Mouse (Mus musculus) adrenal gland (tissue): ENCODE results near the gene Adamtsl2.

ENCODE experiments used
- intact Hi-C: fragments of 180-260 bp; cut with DNase I; formaldehyde crosslinking; loops from one replicate; pipeline ENCODE4 v1.15.1; 2025

The Adamtsl2 gene

DNA sequence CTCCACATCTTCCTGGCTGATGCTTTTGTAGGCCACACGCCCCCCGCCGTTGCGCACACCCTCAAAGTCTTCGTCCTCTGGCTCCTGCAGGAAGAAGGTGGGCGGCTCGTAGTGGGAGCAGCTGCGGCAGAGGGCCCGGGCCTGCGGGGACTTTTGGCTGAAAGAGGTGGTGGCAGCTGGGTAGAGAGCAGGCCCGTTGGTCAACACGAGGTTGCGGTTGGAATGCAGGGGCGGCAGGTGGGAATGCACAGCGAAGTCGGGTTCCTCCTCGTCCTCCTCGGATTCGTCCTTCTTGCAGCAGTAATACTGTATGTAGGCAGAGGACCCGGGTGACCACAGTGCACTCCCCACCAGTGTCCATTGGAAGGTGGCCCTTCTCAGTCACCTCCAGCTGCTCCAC lies 33.4 kb downstream of the Adamtsl2 start:
- intact Hi-C loops = no loop called here

DNA sequence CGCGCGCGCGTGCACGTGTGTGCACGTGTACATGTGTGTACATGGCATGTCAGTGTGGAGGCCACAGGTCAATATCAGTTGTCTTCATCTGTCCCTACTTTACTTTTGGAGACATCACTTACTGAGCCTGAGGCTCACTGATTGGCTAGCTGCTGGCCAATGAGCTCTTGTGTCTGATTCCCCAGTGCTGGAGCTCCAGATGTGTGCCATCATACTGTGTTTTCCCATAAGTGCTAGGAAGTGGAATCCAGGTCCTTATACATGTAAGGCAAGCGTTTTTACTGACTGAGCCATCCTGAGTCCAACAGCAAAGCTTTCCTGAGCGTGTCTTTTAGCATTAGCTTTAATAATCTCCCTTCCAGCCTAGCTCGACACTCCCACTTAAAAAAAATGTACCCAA lies 35.0 kb downstream of the Adamtsl2 start:
- intact Hi-C loops = no loop called here

DNA sequence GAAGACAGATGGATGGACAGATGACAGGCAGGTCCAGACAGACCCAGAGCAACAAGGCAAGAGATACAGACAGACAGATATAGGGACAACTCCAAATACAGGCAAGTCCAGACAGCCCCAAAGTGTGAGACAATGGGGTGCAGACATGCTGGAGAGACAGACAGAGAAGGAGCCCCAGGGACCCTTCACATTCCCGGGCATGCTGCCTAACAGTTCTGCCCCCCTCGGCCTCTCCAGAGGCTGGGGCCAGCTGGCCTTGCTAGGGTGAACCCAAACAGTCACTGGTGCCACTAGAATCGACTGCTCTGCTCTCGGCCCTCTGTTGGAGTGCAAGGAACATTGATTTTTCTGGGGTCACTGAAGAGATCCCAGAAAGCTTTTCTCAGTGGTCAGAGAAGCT lies 39.3 kb downstream of the Adamtsl2 start:
- intact Hi-C loops = no loop called here

DNA sequence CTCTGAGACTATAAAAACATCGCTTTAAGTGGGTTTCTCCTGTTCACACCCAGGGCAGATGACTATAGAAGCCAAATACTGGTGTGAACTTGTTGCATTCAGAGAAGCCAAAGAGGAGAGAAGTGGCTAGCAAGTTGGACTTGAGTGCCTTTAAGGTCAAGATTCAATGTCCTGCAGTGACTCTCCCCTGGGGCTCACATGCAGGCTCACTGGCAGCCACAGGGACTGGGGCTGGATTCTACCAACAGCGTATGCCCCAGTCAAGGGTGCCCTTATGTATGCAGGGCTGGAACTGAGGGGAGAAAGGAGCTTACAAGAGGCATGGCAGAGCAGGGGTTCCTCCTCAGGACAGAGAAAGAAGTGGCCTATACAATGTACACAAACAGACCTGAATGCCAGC lies 40.6 kb downstream of the Adamtsl2 start:
- intact Hi-C loops = no loop called here

DNA sequence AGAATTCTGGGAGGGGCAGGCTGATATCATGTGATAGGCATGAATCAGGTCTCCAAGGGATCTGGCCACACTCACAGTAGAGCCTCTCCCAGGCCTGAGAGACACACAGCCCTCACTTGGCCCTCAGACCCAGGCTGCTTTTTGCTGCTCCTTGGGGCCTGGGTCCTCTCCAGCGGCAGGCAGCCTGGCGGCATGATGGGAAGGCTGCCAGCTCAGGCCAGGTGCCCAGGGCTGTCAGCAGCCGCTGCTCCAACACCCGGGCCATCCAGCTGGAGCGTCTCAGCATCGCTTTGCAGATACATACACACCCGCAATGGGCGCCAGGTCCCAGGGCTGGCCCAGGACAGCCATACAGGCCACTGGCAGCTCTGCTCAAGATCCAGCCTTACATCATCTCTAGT lies 41.1 kb downstream of the Adamtsl2 start:
- intact Hi-C loops = no loop called here

DNA sequence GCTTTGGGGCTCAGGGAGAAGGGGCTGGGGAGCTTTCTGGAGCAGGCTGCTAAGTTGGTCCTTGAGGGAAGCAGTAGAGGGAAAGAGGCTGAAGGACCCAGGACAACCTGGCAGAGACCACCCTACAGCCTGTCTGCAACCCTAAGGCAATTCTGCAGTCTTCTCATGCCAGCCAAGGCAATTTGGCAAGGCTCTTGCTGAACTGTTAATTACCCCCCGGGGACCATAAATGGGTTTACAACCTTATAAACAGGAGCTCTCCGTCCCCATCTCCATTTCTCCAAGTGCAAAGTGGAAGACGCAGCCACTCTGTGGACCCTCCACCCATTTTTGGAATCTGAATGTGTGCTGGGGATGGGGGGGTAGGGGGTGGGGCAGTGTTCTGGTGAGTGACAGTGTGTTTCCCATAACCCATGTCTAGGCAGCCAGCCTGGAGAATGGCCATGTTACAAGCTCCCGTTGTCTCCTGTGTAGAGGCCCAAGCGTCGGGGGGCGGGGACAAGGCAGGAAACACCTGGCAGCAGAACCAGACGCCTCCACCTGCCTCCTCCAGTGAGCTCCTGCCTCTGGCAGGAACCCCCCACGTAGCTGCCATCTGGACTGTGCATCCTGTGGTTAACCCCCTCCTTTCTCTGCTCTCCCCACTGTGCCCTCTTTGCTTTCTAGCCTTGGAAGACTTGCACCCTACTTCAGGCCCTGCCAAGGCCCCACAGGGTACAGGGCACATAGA lies 42.6 kb downstream of the Adamtsl2 start:
- intact Hi-C loops = no loop called here

DNA sequence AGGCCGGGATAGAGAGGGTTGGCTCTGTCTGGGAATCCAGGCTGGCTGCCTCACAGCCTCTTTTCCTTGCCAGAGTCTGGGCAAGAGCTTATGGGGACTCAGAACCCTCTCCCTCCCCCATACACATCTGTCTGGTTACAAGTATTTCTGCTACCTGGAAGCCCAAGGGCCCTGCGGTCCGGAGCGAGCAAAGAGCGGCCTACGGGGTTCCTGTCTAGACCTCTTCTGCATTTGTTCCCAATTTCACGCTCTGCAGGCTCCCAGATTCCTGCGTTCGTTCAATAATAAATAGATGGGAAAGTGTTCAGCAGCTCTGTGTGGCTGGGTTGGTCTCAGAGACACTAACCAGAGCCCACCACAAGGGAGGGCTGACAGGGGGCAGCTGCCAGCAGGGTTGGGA lies 43.4 kb downstream of the Adamtsl2 start:
- intact Hi-C loops = no loop called here

DNA sequence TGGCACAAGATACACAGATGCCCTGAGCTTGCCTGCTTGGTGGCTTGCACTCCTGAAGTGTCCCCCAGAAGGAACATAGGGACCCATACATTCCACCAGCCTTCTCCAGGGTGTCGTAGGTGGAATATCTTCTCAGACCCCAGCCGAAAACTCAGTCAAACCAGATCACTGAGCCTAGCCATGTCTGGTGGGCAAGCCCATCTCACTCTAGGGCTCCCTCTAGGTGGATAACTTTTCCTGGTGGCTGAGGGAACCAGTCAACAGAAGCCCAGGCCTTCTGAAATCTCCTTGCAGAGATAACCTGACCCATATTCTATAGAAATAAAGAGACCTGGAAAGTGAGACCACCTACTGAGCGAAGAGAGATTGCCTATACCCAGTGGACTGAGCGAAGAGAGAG lies 43.9 kb downstream of the Adamtsl2 start:
- intact Hi-C loops = no loop called here

DNA sequence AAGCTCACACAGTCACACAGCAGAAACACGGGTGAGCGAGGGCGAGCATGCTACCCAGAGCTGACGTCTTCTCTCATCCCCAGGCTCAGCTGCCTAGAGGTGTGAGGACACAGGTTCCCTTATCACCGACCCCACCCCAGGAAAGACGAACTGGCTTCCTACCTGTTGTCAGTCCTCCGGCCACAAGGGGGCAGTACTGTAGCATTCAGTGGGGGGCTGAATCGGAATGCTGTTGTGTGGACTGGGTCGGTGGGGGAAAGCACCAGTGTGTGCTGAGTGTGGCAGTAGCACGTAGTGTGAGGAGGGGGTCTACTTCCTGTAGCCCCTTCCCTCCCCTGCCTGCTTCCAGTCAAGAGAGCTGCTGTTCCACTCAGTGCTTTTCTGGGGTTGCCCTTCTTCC lies 46.8 kb downstream of the Adamtsl2 start:
- intact Hi-C loops = loop anchor here (1.0 to 5.0 kb wide), 2 partner anchors 84 to 109 kb away; no protein-coding TSS in a partner anchor

DNA sequence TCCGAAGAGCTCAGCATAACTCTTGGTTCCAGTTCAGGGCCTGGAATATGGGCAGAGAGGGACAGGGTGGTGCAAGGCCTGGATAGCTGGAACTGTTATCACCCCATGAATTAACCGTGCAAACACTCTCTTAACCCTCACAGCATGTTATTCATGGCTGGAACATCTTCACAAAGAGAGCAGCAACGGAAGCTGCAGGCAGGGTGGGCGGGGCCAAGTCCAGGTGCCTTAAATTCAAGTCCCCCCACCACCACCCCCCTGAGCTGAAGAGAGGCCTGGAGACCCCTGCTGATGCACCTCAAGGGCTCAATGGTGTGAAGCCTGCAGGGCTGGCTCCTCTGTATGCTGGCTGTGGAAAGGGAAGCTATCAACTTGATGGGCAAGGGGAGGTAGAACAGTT lies 47.3 kb downstream of the Adamtsl2 start:
- intact Hi-C loops = loop anchor here (1.0 to 5.0 kb wide), 2 partner anchors 84 to 109 kb away; no protein-coding TSS in a partner anchor

DNA sequence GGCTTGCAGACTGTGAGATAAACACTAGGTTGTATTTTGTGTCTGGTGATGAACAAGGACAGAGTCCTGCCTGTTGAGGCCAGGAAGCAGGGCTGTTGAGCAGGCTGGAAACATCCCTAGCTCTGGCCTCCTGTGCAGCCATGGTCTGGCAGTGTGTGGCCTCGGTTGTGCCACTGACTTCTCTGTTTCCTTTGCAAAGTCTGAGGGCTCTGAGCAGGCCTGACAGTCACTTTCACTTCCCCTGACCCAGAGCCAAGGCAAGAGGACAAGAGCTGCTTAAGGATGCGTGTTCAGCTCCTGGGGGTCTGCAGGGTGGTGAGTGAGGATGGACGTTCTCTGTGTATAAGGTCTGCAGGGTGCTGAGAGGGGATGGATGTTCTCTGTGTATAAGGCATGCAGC lies 49.8 kb downstream of the Adamtsl2 start:
- intact Hi-C loops = loop anchor here (5.0 kb wide), 1 partner anchor 87 kb away; no protein-coding TSS in a partner anchor

DNA sequence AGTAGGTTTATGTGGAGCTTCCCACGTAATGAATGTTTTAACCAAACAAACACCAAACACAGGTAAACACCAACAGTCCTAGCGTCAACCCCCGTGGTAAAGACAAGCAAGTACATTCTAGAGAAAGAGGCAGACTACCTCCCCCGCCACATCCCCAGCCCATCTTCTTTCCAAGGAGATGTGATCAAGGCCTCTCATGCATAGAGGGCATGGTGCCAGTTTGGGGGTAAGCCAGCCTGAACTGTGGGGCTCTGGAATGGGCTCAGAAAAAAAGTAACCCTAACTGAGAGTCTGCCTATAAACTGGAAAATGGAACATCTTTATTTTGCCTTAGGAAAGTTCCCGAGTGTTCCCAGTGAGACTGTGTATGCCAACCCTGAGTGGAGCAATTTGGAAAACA lies 56.8 kb downstream of the Adamtsl2 start:
- intact Hi-C loops = no loop called here

DNA sequence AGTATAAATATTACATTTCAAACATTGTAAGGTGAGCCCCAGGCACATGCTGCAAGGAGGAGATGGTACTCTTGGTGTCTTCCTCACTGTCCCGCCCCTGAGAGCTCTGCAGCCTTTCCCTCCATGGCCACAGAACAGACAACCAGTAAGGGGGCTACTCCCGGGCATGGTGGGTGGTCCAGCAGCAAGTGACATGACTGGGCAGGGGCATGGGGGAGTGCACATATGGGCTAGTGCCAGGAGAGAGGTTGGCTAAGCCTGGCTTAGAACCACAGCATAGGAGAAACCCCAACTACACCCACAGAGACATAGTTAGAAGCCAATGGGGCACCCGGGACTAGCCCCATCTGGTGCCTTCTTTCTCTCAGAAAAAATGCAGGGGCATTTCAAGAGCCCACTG lies 57.2 kb downstream of the Adamtsl2 start:
- intact Hi-C loops = no loop called here

DNA sequence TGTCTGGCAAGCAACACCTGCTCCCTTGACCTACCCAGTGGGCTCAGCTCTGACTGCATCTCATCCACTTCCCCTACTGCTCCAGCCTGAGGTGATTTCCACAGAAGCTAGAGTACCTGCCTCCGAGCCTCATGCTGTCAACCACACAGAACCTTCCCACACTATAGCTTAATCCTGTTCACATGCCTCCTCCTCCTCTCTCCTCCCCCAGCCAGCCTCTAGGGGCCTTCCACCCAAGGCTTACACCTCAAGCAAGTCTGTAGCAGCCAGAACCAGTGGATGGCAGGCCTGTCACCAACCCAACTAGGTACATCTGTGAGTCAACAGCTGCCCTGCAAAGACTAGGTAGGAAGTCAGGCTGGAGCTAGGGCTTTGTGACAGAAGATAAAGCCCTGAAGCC lies 57.6 kb downstream of the Adamtsl2 start:
- intact Hi-C loops = no loop called here

DNA sequence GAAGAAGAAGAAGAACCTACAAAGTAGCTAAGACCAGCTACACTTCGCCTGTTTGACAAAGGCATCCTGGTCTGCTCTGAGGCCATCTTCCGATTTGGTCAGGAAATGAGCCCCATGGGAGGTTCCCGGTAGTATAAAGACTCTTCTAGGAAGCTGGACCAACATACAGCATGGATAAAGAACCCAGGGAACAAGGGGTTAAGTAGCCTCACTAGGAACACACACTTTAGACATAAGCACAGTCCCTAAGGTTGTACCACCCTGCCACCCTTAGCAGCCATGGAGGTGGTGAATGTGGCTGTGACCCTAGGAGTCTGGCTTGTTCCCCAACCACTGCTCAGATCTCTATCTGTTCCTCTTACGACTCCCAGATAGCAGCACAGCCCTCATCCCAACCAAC lies 59.2 kb downstream of the Adamtsl2 start:
- intact Hi-C loops = no loop called here

DNA sequence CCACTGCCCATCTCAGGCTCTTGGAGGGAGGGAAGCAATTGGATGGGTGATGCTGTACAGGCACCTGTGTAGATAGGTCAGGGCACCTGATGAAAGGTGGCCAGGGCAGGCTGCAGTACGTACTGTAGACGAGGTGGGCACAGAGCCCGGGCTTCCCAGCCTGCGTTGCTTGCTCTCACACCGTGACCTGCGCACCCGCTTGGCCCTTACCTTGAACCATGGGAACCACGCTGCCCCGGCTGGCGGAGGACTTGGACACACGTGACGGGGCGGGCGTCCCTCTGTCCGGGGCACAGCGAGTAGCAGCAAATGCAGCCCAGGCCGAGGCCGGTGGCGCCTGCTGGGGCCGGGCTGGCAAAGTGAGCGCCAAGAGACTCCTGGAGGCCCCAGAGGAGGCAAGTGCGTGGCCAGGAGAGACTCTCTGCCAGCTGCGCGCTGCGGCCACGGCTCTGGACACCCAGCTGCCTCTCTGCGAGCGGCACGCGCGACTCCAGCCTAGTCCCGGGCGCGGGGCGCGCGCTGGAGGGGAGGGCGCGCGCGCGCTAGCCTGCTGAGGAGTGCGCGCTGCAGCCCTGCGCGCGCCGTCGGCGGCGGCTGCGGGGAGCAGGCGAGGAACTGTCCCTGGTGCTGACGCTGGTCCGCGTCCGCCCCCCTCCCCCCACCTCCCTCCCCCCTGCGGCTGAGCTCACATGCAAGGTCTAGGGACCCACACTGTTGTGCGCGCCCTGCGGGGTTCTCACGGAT lies 62.9 kb downstream of the Adamtsl2 start, which contains the start of gene Fam163b:
Gene Fam163b, minus strand, starts transcription at position 542 of the 744 bp plus-strand sequence.
- intact Hi-C loops = no loop called here

DNA sequence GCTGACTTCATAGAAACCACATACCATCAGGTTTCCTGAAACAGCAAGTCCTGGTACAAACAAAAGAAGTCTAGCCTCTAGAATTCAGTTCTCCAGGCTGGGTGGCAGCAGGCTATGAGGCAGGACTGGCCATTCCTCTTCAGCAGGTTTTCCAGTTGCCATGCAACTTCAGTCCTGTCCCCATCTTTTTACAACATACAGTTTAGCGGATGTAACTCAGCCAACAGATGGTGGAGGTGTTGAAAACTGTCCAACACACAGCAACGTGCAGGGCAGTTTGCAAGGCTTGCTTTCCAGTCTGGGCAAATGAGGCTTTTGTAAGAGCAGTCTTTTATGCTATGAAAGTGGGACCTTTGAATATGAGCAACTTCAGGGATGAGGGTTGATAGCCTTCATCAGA lies 65.8 kb downstream of the Adamtsl2 start:
- intact Hi-C loops = no loop called here

DNA sequence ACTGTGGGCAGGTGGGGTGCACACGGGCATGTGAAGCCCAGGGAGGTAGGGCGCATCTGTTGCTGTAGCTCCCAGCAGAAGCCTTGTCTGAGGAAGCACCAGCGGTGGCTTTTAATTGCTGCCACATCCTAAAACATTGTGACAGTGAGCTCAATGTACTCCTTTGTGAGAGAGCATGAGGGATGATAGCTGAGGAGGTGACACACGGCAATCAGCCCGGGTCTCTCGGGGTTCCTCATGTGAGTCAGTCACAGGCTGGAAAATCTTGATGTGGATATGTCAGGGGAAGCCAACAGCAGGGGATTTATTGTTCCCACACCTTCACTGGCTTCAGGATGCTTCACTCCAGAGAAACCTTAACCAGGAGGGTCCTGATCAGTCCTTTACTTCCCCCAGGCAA lies 67.7 kb downstream of the Adamtsl2 start:
- intact Hi-C loops = no loop called here

DNA sequence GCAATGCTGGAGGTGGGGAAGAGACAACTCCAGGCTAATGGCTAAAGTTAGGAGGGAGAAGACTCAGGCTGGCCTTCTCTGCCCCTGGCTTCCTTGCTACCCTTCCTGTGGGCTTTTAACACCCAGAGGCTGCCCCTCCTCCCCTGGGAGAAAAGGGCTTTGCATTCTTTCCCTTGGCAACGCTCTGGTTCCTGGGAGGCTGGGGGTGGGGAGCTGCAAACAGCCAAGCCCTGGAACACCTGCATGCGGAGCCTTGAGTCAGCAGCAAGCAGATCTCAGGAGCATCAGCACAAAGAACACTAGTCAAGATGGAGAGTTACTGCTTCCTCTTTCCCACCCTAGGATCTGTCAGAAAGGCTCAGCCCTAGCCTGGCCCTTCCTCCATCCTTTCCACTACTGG lies 70.3 kb downstream of the Adamtsl2 start:
- intact Hi-C loops = no loop called here

DNA sequence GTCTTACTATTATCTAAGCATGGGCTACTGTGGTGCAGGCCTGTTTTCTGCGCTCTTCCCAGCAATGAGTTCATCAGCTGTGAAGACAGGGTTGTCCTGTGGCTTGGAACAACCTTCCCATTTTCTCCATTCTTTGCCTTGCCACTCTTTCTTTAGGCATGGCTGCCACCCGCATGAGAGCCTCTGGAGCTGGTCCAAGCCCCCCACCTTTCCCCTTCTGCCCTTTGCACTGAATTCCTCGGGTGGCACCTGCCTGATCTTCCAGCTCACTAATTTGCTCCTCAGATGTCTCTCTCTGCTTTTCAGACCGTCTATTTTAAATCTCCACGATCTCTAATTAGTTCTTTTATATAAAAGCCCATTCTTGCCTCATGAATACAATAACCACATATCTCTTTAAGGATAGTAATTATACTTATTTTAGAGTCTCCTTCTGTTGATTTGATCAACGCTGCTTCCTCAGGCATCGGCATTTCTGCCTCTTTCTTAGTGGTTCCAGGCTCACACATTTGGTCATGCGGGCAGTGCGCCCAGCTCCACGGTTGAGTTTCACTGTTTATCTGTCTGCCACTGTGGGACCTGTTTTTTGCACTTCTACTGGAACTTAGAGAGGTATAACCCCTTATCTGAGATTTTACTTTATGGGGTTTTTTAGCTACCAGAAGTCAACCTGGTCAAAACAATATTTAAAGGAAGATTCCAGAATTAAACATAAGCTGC lies 75.4 kb downstream of the Adamtsl2 start:
- intact Hi-C loops = no loop called here

DNA sequence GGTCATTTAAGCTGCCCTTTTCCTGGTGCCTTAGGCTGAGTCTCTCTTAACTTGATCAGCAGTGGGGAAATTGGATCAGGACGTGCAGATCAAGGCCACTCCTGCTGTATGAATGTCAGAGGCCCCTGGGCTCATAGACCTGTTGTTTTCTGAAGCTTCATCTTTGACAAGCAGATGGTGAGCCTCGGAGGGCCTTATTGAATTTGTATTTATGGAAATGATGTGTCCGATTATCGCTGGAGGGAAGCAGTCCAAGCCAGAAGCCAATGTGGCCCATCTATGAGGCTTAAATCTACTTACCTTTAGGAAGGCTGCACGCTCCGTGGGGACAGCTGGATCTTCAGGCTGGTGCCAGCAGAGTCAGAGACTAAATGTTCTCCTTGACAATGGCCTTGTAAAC lies 77.4 kb downstream of the Adamtsl2 start:
- intact Hi-C loops = no loop called here
